15 mouse cellular contexts compared by ENCODE assay signal in the genomic region with DNA sequence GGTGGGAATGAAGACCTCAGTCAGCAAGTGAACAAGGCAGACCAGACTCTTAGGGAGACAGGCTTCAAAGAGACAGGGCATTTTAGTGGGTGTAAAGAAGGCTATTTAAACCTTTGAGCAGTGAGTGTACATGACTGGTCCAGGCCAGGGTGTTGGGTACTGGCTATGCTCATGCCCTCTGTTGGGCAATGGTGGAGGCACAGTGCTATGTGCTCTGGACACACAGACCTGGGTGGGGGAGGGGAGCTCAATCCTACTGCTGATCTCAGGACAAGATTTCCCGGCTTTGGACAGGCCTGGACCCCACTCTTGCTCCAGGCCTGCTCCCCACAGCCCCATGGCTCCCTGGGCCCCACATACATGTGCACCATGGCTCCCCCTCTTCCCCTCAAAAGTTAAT.
DNase-seq lines count a peak whose midpoint lies in the region; ATAC-seq and TF ChIP-seq lines count a peak whose summit lies in the region.
"Had no signal": no experiment of that assay in that cellular context is flagged by ENCODE, and none has a peak within 500 bp of the region (broad histone marks: within the 10 kb centered on the region; RNA-seq: fewer than 3 reads in every experiment).

No protein-coding gene starts in this region.

- 67% methylated on average over 1 of the region's 1 CpGs for WGBS in cerebellum, adult 2 months
- 13% methylated on average over 1 of the region's 1 CpGs for WGBS in forebrain, embryonic 14.5 days

- H3K27me3 ChIP-seq in cerebellum, adult 2 months (ENCODE audit: control insufficient read depth, insufficient read depth, low read length), result no peaks in the 10 kb centered on the region
- no peaks in the 10 kb centered on the region for H3K27me3 ChIP-seq in forebrain, embryonic 14.5 days (replicated peaks; ENCODE audit: control insufficient read depth, insufficient read depth, low read length)
- H3K27me3 ChIP-seq: embryonic facial prominence, embryonic 15.5 days had no signal

- intact Hi-C loops in heart, postnatal 10 days (cut with DNase I), result no loop called here

- no peak overlapping the region for H3K4me2 ChIP-seq in forebrain, embryonic 14.5 days (ENCODE audit: low read length)
- H3K4me2 ChIP-seq: embryonic facial prominence, embryonic 15.5 days had no signal

- no peak for TF ChIP-seq POLR2A in cerebellum, adult 2 months (IDR thresholded peaks at IDR 0.05; ENCODE audit: borderline replicate concordance, insufficient read depth, low read length)

- H3K4me1 ChIP-seq in cerebellum, adult 2 months (ENCODE audit: control insufficient read depth, insufficient read depth, low read length), result no peaks in the 10 kb centered on the region
- H3K4me1 ChIP-seq in forebrain, embryonic 14.5 days (ENCODE audit: control insufficient read depth, insufficient read depth, low read length), result peaks cover 20% of the 10 kb centered on the region
- H3K4me1 ChIP-seq: embryonic facial prominence, embryonic 15.5 days had no signal

- DNase-seq in cerebellum, adult 2 months, result no peak
- peak; percentile 7 for DNase-seq in kidney, postnatal 10 days
- DNase-seq in kidney, postnatal 36 days, result no peak
- DNase-seq in Muller cell, postnatal 12 days (ENCODE audit: inconsistent ontology term), result peak; percentile 19
- DNase-seq in forebrain, embryonic 14.5 days (ENCODE audit: low spot score), result peak; percentile 39
- DNase-seq in heart, postnatal 10 days, result no peak
- DNase-seq: gastrocnemius, postnatal 36 days; heart, postnatal 14 days; kidney, adult 2 months; spleen, adult 18-20 months; thymus, adult 18-20 months had no signal

- H3K9ac ChIP-seq in forebrain, embryonic 14.5 days (ENCODE audit: low read length), result no peak overlapping the region
- H3K9ac ChIP-seq: embryonic facial prominence, embryonic 15.5 days; liver, embryonic 14.5 days had no signal

- no peak overlapping the region for H3K4me3 ChIP-seq in cerebellum, adult 2 months (replicated peaks; ENCODE audit: insufficient read depth, low read depth, low read length)
- H3K4me3 ChIP-seq in forebrain, embryonic 14.5 days (ENCODE audit: low read depth, low read length), result no peak overlapping the region
- H3K4me3 ChIP-seq: embryonic facial prominence, embryonic 15.5 days had no signal

- no peak for ATAC-seq in cerebellum, adult (ENCODE audit: insufficient number of reproducible peaks, low FRiP score, low TSS enrichment)
- peak; percentile 42; the same call in 1 of the 2 replicates for ATAC-seq in forebrain, embryonic 14.5 days
- no peak for ATAC-seq in megakaryocyte progenitor cell, adult 5-6 weeks (replicated peaks; ENCODE audit: poor library complexity)

- peak; percentile 7; the same call in 1 of the 2 replicates for TF ChIP-seq CTCF in cerebellum, adult 2 months (IDR thresholded peaks at IDR 0.05; ENCODE audit: borderline replicate concordance, insufficient read depth, low read depth, low read length)

- no peak overlapping the region for H3K27ac ChIP-seq in cerebellum, adult 2 months (ENCODE audit: insufficient read depth, low read length)
- no peak overlapping the region for H3K27ac ChIP-seq in forebrain, embryonic 14.5 days (ENCODE audit: low read depth, low read length)
- H3K27ac ChIP-seq: embryonic facial prominence, embryonic 15.5 days; liver, embryonic 14.5 days had no signal

- no peaks in the 10 kb centered on the region for H3K9me3 ChIP-seq in forebrain, embryonic 14.5 days (replicated peaks; ENCODE audit: control insufficient read depth, low read length)
- H3K9me3 ChIP-seq: embryonic facial prominence, embryonic 15.5 days had no signal

- no peaks in the 10 kb centered on the region for H3K36me3 ChIP-seq in forebrain, embryonic 14.5 days (ENCODE audit: control insufficient read depth, insufficient read depth, low read length)
- H3K36me3 ChIP-seq: embryonic facial prominence, embryonic 15.5 days had no signal

Comparison
In these comparisons a context has a peak if more than half of its experiments do, and no peak if none do; other contexts are left out.
1. DNase-seq: peak in kidney, postnatal 10 days (single experiment), Muller cell, postnatal 12 days (single experiment) and forebrain, embryonic 14.5 days (single experiment); none in cerebellum, adult 2 months (0 of 2), kidney, postnatal 36 days (0 of 2) and heart, postnatal 10 days (0 of 2).